Mouse (Mus musculus) hindbrain, embryonic 11.5 days (tissue): ENCODE data around the gene Mapk9. TPM values are rescaled to one million over a fixed set of nuclear protein-coding genes. Genes with fewer than 3 reads are reported as not detected.
"Not testable (repeated sequence)": the region's sequence is repeated elsewhere in the genome, so short reads cannot be mapped to it uniquely, and the experiment has no call there.

Experiments
- ATAC-seq: fragments of 200-750 bp; cut with Nextera tagmentation; 2 replicates; pipeline ENCODE4 v1.8.0; 2017; ENCODE audit warnings: mild to moderate bottlenecking, moderate TSS enrichment, moderate library complexity; ENCODE audit not compliant: low FRiP score
- DNase-seq: peaks from one replicate; pipeline ENCODE4 v3.0.0-alpha.2; 2015; ENCODE audit warnings: low spot score
- H3K27ac ChIP-seq: fragments of 300-500 bp; sonication (generic); 2 replicates; pipeline ENCODE4 v1.5.1; 2014; ENCODE audit warnings: mild to moderate bottlenecking, low read depth, low read length
- H3K27me3 ChIP-seq: fragments of 300-500 bp; sonication (generic); 2 replicates; pipeline ENCODE4 v1.6.1; 2014; ENCODE audit warnings: mild to moderate bottlenecking, low read length, moderate library complexity, mixed read lengths; ENCODE audit not compliant: control insufficient read depth, insufficient read depth
- H3K36me3 ChIP-seq: fragments of 300-500 bp; sonication (generic); 2 replicates; pipeline ENCODE4 v1.6.1; 2014; ENCODE audit warnings: mild to moderate bottlenecking, low read length, moderate library complexity, mixed read lengths; ENCODE audit not compliant: control insufficient read depth, insufficient read depth
- H3K4me1 ChIP-seq: fragments of 300-500 bp; sonication (generic); replicated peaks from 2 replicates; pipeline ENCODE4 v1.6.1; 2014; ENCODE audit warnings: low read length, mixed read lengths; ENCODE audit not compliant: control insufficient read depth, insufficient read depth
- H3K4me2 ChIP-seq: fragments of 300-500 bp; sonication (generic); replicated peaks from 2 replicates; pipeline ENCODE4 v1.6.1; 2014; ENCODE audit warnings: mild to moderate bottlenecking, low read depth, low read length
- H3K4me3 ChIP-seq: fragments of 300-500 bp; sonication (generic); 2 replicates; pipeline ENCODE4 v1.5.1; 2014; ENCODE audit warnings: low read depth, low read length
- H3K9ac ChIP-seq: fragments of 300-500 bp; sonication (generic); 2 replicates; pipeline ENCODE4 v1.6.1; 2014; ENCODE audit warnings: low read depth, low read length
- H3K9me3 ChIP-seq: fragments of 300-500 bp; sonication (generic); 2 replicates; pipeline ENCODE4 v1.6.1; 2016; ENCODE audit warnings: low read length; ENCODE audit not compliant: control insufficient read depth
- WGBS: fragments of 180-500 bp; shearing (Covaris S2); extraction: QIAGEN DNeasy Blood & Tissue Kit; methylation state at CpG from one replicate; pipeline ENCODE4 v1.1.7; 2014; 5-methylcytosine and 5-hydroxymethylcytosine counted together
- polyA plus RNA-seq: library from polyadenylated mRNA; unstranded; fragments of >200 nt; fragmentation: Nextera tagmentation; extraction: Ambion mirVana; gene quantifications from 2 replicates; pipeline ENCODE4 v1.2.1, GENCODE M21; 2014

Mapk9 gene
- polyA plus RNA-seq, result 49.3 and 52.9 TPM in 2 replicates

DNA sequence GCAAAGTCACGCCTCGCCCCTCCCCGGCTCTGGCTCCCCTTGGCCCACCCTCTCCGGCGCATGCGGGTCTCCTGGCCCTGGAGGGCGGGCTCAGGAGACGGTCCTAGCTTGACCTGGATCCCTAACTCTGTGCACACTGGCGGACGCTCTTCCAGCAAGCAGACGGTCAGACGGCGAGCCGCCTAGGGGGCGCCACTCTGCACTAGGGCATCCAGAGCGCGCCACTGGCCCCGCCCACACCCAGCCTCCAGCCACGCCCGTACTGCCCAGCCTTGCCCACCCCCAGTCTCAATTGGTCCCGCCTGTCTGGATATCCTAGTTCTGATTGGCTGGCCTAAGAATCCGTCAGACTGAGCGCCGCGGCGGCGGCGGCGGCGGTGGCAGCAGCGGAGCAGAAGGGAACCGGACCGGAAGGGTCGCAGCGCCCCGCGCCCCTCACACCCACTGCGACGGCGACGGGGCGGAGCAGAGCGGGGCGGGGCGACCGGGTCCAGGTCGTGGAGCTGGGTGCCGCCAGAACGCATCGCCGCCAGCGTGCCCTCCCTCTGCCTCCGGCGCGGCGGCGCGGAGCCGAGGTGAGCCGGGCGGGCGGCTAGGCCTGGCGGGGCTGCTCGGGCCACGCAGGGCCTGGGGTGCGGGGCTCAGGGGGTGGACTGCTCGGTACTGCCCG lies at the start of gene Mapk9:
Mapk9 (plus strand) TSS at position 351 of the 670 bp plus-strand sequence.
- under 1% methylated on average over 50 of the region's 68 CpGs for WGBS
- DNase-seq, result peak; percentile 98

DNA sequence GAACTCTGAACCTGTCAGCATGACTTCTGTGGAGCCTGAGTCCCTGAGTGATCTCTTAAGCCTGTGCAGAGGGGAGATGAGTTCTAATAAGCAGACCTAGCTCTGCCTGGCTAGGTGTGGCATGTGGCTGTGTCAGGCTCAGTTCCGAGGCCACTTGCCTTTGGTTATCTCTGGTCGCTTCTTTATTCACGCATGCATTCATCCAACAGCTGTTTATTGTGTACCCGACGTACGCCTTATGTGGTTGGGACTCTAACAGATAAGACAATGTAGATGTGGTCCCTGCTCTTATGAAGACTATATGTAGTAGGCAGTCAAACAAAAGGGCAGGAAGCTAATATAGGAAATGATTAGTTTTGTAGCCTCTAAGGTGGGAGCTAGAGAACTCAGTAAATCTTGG lies 47.6 kb upstream of the Mapk9 start:
- no peak for ATAC-seq
- H3K9me3 ChIP-seq, result no peaks in the 10 kb centered on the region
- WGBS, result 88% methylated on average over 6 of the region's 6 CpGs
- H3K27ac ChIP-seq, result no peak overlapping the region
- H3K27me3 ChIP-seq, result no peaks in the 10 kb centered on the region
- H3K9ac ChIP-seq, result no peak overlapping the region
- H3K4me1 ChIP-seq, result no peaks in the 10 kb centered on the region; the same call in 1 of the 2 replicates
- DNase-seq, result no peak
- H3K4me2 ChIP-seq, result no peak overlapping the region
- no peaks in the 10 kb centered on the region for H3K36me3 ChIP-seq
- H3K4me3 ChIP-seq, result no peak overlapping the region

More for the DNA sequence above, at the start of gene Mapk9:
- no peaks in the 10 kb centered on the region for H3K27me3 ChIP-seq
- H3K4me3 ChIP-seq, result peak within 1 kb of the TSS; percentile 87
- peak within 1 kb of the TSS; percentile 93 for H3K9ac ChIP-seq
- ATAC-seq, result peak; percentile 99
- H3K36me3 ChIP-seq, result no peaks in the 10 kb centered on the region
- peak within 1 kb of the TSS; percentile 89 for H3K4me2 ChIP-seq
- no peaks in the 10 kb centered on the region for H3K9me3 ChIP-seq
- H3K27ac ChIP-seq, result peak within 1 kb of the TSS; percentile 84
- no peaks in the 10 kb centered on the region for H3K4me1 ChIP-seq

DNA sequence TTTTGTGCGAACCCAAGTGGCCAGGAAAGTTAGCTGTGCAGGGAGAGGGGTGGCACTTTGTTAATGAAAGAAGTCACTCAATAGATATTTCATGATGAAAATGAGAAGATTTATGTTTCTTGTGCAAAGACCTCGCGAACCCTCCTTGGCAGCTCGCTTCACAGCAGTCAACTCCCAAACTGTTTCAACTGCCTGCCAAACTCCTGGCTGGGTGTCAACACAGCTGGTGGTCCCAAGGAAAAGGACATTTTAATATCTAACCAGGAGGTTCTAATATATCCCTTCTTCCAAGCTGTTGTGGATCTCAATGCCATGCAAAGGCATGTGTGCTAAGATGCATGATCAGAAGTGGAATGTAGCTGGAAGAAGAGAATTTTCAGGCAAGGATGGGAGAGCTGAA lies 45.0 kb upstream of the Mapk9 start:
- no peaks in the 10 kb centered on the region for H3K4me1 ChIP-seq
- H3K9me3 ChIP-seq, result no peaks in the 10 kb centered on the region
- no peak overlapping the region for H3K4me3 ChIP-seq
- no peak overlapping the region for H3K27ac ChIP-seq
- no peaks in the 10 kb centered on the region for H3K36me3 ChIP-seq
- no peaks in the 10 kb centered on the region for H3K27me3 ChIP-seq
- DNase-seq (no peak), ATAC-seq (no peak)
- H3K4me2 ChIP-seq, result no peak overlapping the region
- WGBS, result 86% methylated on average over 4 of the region's 4 CpGs
- H3K9ac ChIP-seq, result no peak overlapping the region

DNA sequence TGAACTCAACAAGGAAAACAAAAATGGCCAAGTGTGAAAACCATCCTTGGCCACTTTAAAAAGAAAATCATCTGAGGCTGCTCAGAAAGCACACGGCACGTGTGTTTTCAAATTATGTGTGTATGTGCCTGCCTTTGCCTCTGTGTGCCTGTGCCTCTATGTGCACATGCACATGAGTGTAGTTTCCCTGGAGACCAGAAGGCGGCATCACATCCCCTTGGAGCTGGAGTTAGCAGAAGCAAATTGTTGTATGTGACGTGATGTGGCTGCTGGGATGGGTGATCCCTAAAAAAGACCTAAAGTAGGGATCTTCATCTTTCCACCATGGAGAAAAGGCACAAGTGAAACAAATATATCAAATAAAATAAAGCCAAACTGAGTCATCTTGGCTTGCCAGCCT lies 42.8 kb upstream of the Mapk9 start:
- Histone ChIP-seq H3K27me3 (no peaks in the 10 kb centered on the region), H3K36me3 (no peaks in the 10 kb centered on the region), H3K27ac (no peak overlapping the region), H3K9me3 (no peaks in the 10 kb centered on the region), H3K4me3 (no peak overlapping the region), H3K4me2 (no peak overlapping the region), H3K9ac (no peak overlapping the region), H3K4me1 (no peaks in the 10 kb centered on the region)
- 90% methylated on average over 4 of the region's 4 CpGs for WGBS
- DNase-seq (no peak), ATAC-seq (no peak)

DNA sequence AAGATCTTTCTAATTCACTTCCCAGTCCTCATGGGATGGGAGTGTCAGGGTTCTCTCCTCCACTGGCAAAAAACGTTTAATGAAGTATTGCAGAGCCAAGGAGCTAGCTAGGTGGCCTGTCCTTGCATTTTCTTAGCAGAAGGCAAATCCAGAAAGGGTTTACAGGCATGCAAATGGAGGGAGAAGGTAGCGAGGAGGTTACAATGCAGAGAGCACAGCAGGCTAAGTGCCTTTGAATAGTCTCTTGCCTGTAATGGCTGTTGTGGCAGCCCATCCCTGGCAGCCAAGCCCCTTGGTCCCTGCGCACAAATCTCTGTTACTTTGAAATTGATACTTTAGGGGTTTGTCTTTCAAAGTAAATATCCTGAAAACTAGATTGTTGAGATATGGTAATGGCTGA lies 40.3 kb upstream of the Mapk9 start:
- ATAC-seq, result no peak
- Histone ChIP-seq H3K4me2 (no peak overlapping the region), H3K27ac (no peak overlapping the region), H3K9ac (no peak overlapping the region), H3K4me3 (no peak overlapping the region), H3K4me1 (no peaks in the 10 kb centered on the region), H3K9me3 (no peaks in the 10 kb centered on the region), H3K36me3 (no peaks in the 10 kb centered on the region), H3K27me3 (no peaks in the 10 kb centered on the region)
- WGBS, result 31% methylated on average over 3 of the region's 3 CpGs
- no peak for DNase-seq

DNA sequence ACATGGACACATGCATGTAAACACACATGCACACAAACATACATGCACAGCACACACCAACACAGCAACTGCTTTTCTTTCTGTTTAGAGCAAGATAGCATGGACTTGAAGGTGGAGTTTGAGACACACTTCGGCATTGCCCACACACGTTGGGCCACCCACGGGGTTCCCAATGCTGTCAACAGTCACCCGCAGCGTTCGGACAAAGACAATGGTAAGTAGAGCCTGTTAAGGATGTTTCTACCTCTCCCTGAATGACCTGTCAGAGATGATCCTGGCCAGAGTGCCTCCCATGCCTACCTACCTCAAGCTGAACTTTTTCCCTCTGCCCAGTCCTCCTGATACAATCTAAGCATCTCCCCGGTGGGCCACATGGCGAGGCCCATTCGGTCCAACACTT lies 37.6 kb upstream of the Mapk9 start:
- Histone ChIP-seq H3K9me3 (no peaks in the 10 kb centered on the region), H3K4me1 (no peaks in the 10 kb centered on the region), H3K4me2 (no peak overlapping the region), H3K27ac (no peak overlapping the region), H3K9ac (no peak overlapping the region), H3K36me3 (no peaks in the 10 kb centered on the region), H3K27me3 (no peaks in the 10 kb centered on the region), H3K4me3 (no peak overlapping the region)
- no peak for DNase-seq
- 93% methylated on average over 9 of the region's 9 CpGs for WGBS
- no peak for ATAC-seq

DNA sequence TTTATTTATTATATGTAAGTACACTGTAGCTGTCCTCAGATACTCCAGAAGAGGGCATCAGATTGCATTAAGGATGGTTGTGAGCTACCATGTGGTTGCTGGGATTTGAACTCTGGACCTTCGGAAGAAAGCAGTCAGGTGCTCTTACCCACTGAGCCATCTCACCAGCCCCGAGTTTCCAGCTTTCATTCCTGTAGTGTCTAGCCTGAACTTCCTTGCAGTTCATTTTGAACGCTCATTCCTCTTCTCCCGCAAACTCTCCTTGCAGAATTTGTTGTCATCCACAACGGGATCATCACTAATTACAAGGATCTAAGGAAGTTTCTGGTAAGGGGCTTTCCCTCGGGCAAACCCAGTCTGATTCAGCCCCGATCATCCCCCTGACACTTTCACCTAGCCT lies 35.9 kb upstream of the Mapk9 start:
- not testable (repeated sequence) for ATAC-seq, H3K4me1 ChIP-seq, H3K9ac ChIP-seq, H3K9me3 ChIP-seq, H3K27ac ChIP-seq, H3K4me2 ChIP-seq, DNase-seq, H3K4me3 ChIP-seq, H3K36me3 ChIP-seq, H3K27me3 ChIP-seq
- WGBS, result 90% methylated on average over 7 of the region's 7 CpGs

DNA sequence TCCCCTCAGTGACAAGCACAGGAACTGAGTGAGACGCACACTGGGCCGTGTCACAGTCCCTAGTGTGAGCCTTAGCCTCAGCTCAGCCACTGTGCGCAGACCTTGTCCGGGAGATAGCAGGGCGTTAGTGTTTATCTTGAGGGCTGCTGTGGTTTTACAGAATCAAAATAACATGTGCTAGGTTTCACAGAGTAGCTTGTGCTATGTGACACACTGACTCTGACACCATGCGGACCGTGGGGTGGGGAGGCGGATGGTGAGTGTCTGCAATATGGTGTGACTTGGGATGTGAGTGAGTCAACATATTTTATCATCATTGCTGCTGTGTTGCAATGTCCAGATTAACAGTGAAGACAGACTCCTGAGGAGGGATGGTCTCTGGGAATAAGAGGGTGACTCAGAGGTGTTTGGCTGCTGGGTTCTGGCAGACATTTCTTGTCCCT lies 35.4 kb upstream of the Mapk9 start:
- Histone ChIP-seq H3K9ac (no peak overlapping the region), H3K4me3 (no peak overlapping the region), H3K27ac (no peak overlapping the region), H3K4me2 (no peak overlapping the region), H3K36me3 (no peaks in the 10 kb centered on the region), H3K4me1 (no peaks in the 10 kb centered on the region), H3K9me3 (no peaks in the 10 kb centered on the region), H3K27me3 (no peaks in the 10 kb centered on the region)
- DNase-seq, result no peak
- WGBS, result 88% methylated on average over 8 of the region's 8 CpGs
- no peak for ATAC-seq

DNA sequence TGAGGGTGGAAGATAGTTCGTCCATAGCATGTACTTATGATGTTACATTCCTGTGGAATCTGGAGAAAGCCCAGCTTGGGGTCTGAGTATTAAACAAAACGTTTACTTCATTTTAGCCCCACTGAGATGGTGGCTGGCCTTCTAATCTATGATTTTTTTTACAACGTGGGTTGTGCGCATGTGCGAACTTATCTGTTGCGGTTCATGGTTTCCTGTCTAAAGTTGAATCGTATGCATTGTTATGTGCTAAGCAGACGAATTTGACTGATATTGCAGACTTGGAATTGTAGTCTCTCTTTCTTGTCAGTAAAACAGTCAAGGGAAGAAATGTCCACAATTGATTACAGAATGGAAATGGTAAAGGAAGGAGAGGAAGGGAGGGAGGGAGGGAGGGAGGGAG lies 34.7 kb upstream of the Mapk9 start:
- WGBS, result 89% methylated on average over 8 of the region's 8 CpGs
- DNase-seq (no peak), ATAC-seq (no peak)
- no peaks in the 10 kb centered on the region for H3K27me3 ChIP-seq
- H3K9me3 ChIP-seq, result no peaks in the 10 kb centered on the region
- H3K36me3 ChIP-seq, result no peaks in the 10 kb centered on the region
- H3K4me1 ChIP-seq, result no peaks in the 10 kb centered on the region
- no peak overlapping the region for H3K27ac ChIP-seq
- H3K4me3 ChIP-seq, result no peak overlapping the region
- no peak overlapping the region for H3K4me2 ChIP-seq
- H3K9ac ChIP-seq, result no peak overlapping the region
